Mouse (Mus musculus) gonadal fat pad, adult 2 months (tissue): ENCODE data around the gene Dapk3. TPM values are rescaled to one million over a fixed set of nuclear protein-coding genes. Genes with fewer than 3 reads are reported as not detected.
"Not testable (repeated sequence)": the region's sequence is repeated elsewhere in the genome, so short reads cannot be mapped to it uniquely, and the experiment has no call there.

Experiments used
- DNase-seq: peaks from one replicate; pipeline ENCODE4 v3.0.0-alpha.2; 2012; ENCODE audit warnings: low read depth
- polyA plus RNA-seq: library from polyadenylated mRNA; depleted of rRNA; stranded (reverse); fragments of >200 nt; gene quantifications from 2 replicates; pipeline ENCODE4 v1.2.3, GENCODE M21; 2012

The Dapk3 gene
- polyA plus RNA-seq, 1 experiment = 76.3 TPM

GRCm38 (mm10) chr10:81200141-81200540 lies 17.3 kb downstream of the Dapk3 start:
- no peak for DNase-seq

- DNase-seq = no peak
These were observed 17.9 kb downstream of the Dapk3 start for GRCm38 (mm10) chr10:81200605-81201287.

- DNase-seq = no peak
These were observed 19.3 kb downstream of the Dapk3 start, which contains the start of gene Nmrk2 for GRCm38 (mm10) chr10:81201807-81202758. Nmrk2 (minus strand) TSS chr10:81202051.

- DNase-seq = no peak
These were observed 20.3 kb downstream of the Dapk3 start for GRCm38 (mm10) chr10:81202978-81203720.

GRCm38 (mm10) chr10:81204137-81204536 lies 21.3 kb downstream of the Dapk3 start:
- no peak for DNase-seq

- DNase-seq = no peak
These were observed 27.3 kb downstream of the Dapk3 start for GRCm38 (mm10) chr10:81210154-81210553.

- DNase-seq = no peak
These were observed 33.5 kb downstream of the Dapk3 start for GRCm38 (mm10) chr10:81216260-81216659.

- no peak for DNase-seq
These were observed 34.0 kb downstream of the Dapk3 start for GRCm38 (mm10) chr10:81216810-81217209.

- DNase-seq = not testable (repeated sequence)
These were observed 34.5 kb downstream of the Dapk3 start for GRCm38 (mm10) chr10:81217267-81217666.

GRCm38 (mm10) chr10:81217964-81218363 lies 35.2 kb downstream of the Dapk3 start:
- no peak for DNase-seq

GRCm38 (mm10) chr10:81221402-81222015 lies 38.7 kb downstream of the Dapk3 start:
- DNase-seq = no peak

GRCm38 (mm10) chr10:81223731-81224130 lies 40.9 kb downstream of the Dapk3 start:
- DNase-seq = not testable (repeated sequence)

- no peak for DNase-seq
These were observed 47.1 kb downstream of the Dapk3 start for GRCm38 (mm10) chr10:81229735-81230437.

- DNase-seq = no peak
These were observed 47.9 kb downstream of the Dapk3 start, which contains the start of gene Atcay for GRCm38 (mm10) chr10:81230438-81231332. Atcay (minus strand) TSS chr10:81230833.

- DNase-seq = no peak
These were observed 48.6 kb downstream of the Dapk3 start for GRCm38 (mm10) chr10:81231436-81231835.

GRCm38 (mm10) chr10:81232580-81233225 lies 49.9 kb downstream of the Dapk3 start, which contains the start of gene Zfr2:
Zfr2 (plus strand) TSS chr10:81233155.
- no peak for DNase-seq

GRCm38 (mm10) chr10:81233226-81233585 lies 50.4 kb downstream of the Dapk3 start:
- no peak for DNase-seq

GRCm38 (mm10) chr10:81234206-81234605 lies 51.4 kb downstream of the Dapk3 start:
- DNase-seq = no peak
